In genomic region chr10:117687577-117687976, GRCm38 (mm10) we compare ENCODE assay signal across 11 mouse cellular contexts.
"Had no signal": no experiment of that assay in that cellular context is flagged by ENCODE, and none has a peak within 500 bp of the region (broad histone marks: within the 10 kb centered on the region; RNA-seq: fewer than 3 reads in every experiment).

No protein-coding gene starts in this region.

- H3K4me2 ChIP-seq: limb, embryonic 12.5 days; limb, embryonic 15.5 days; liver, embryonic 11.5 days; liver, embryonic 15.5 days; midbrain, embryonic 11.5 days; neural tube, embryonic 12.5 days; neural tube, embryonic 15.5 days; stomach, embryonic 15.5 days had no signal

- H3K9ac ChIP-seq: limb, embryonic 12.5 days; limb, embryonic 15.5 days; liver, embryonic 15.5 days; neural tube, embryonic 12.5 days; neural tube, embryonic 15.5 days; stomach, embryonic 15.5 days had no signal

- H3K9me3 ChIP-seq: limb, embryonic 12.5 days; limb, embryonic 15.5 days; liver, embryonic 15.5 days; neural tube, embryonic 12.5 days; neural tube, embryonic 15.5 days; stomach, embryonic 15.5 days had no signal

- H3K4me1 ChIP-seq: liver, embryonic 15.5 days; neural tube, embryonic 12.5 days; neural tube, embryonic 15.5 days; stomach, embryonic 15.5 days had no signal

- H3K27ac ChIP-seq: kidney, postnatal 0 days; limb, embryonic 12.5 days; limb, embryonic 15.5 days; liver, embryonic 15.5 days; neural tube, embryonic 12.5 days; neural tube, embryonic 15.5 days; stomach, embryonic 15.5 days had no signal

- H3K4me3 ChIP-seq: limb, embryonic 12.5 days; limb, embryonic 15.5 days; liver, embryonic 15.5 days; neural tube, embryonic 12.5 days; neural tube, embryonic 15.5 days; stomach, embryonic 15.5 days had no signal

- H3K27me3 ChIP-seq: limb, embryonic 12.5 days; limb, embryonic 15.5 days; liver, embryonic 15.5 days; neural tube, embryonic 12.5 days; neural tube, embryonic 15.5 days; stomach, embryonic 15.5 days had no signal

- DNase-seq: lung, adult 2 months; right cerebral cortex, adult 18-20 months had no signal
